Mouse (Mus musculus) kidney, adult 2 months (tissue): ENCODE measurements around the gene Smc4.

Source experiments
- CTCF ChIP-seq: fragments of 200-500 bp; conservative IDR thresholded peaks from 2 replicates; pipeline ENCODE4 v1.5.1; 2011; ENCODE audit warnings: low read depth, mild to moderate bottlenecking, control low read depth, low read length, moderate library complexity, mixed read lengths; ENCODE audit not compliant: insufficient read depth, insufficient read length
- POLR2A ChIP-seq: fragments of 200-500 bp; IDR thresholded peaks from one replicate; pipeline ENCODE4 v1.6.1; 2011; ENCODE audit warnings: low read depth, low read length, control low read depth

DNA sequence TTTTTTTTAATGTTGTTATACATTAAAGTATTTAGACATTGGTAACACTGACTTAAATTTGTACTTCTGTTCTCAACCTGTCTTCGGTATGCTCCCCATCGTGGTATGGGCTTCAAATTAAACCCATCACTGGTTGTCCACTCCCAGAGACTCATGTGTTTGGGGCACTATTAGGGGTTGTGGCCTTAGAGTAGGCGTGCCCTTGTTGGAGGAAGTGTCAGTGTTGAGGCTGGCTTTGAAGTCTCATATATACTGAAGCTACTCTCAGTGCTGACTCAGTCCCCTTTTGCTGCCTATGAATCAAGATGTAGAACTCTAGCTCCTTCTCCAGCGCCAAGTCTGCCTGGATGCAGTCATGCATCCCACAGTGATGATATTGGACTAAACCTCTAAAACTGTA is 56.1 kb downstream of the Smc4 start:
- TF ChIP-seq POLR2A (no peak), CTCF (no peak)
